Mouse (Mus musculus): ENCODE results near the gene Ntn5.
A peak's percentile ranks its signal among the peaks of the same experiment; 100 is the strongest.

Gene Ntn5

GRCm38 (mm10) chr7:45700301-45701015 is 16.6 kb downstream of the Ntn5 start:
- DNase-seq: peak; percentile 83 to 84

GRCm38 (mm10) chr7:45701072-45701471 is 17.2 kb downstream of the Ntn5 start:
- no peak for DNase-seq

DNA sequence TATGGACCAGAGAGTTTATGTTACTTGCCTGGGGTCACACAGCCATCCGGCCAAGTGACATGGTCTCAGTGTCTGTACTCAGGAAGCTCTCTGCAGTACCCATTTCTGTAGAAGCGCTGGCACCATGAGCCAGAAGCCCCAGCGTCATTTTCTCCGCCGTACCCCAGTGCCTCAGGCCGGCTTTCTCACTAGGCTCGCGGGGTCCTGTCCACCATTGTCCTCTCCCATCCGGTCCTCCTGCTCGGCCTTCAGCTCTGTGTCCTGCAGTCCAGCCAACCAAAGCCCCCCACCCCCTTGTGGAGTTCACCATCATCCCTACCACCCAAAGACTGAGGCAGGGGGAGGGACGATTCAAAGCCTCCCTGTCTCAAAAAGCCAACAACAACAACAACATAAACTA is 17.8 kb downstream of the Ntn5 start:
- no peak for DNase-seq

DNA sequence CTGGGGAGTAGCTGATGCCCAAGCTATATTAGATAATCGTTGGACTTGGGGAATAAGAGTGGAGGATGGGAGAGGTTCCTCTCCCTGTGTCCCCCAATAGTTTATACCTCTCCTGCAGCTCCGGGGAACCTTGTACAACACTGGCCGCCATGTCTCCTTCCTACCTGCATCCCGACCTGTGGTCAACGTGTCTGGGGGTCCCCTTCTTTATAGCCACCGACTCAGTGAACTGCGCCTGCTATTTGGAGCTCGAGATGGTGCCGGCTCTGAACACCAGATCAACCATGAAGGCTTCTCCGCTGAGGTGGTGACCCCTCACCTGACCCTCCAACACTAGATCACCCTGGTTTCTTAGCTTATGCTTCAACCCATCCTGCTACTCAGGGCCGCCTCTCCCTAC is 18.5 kb downstream of the Ntn5 start:
- no peak for DNase-seq

GRCm38 (mm10) chr7:45702809-45703520 is 19.1 kb downstream of the Ntn5 start:
- no peak for DNase-seq

DNA sequence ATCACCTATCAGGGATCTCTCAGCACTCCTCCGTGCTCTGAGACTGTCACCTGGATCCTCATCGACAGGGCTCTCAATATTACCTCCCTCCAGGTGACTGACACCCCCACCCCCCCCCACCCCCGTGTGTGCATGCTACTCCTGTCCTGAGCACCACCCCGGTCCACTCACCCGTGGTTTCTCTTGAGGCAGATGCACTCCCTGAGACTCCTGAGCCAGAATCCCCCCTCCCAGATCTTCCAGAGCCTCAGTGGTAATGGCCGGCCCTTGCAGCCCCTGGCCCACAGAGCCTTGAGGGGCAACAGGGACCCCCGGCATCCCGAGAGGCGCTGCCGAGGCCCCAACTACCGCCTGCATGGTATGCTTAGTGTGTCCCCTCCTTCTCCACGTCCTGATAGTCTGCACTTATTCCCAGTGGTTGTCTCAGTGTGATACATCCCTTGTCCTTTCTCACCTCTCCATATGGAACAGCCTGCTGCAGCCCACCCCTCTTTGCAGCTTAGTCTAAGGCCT is 19.8 kb downstream of the Ntn5 start:
- DNase-seq: no peak

DNA sequence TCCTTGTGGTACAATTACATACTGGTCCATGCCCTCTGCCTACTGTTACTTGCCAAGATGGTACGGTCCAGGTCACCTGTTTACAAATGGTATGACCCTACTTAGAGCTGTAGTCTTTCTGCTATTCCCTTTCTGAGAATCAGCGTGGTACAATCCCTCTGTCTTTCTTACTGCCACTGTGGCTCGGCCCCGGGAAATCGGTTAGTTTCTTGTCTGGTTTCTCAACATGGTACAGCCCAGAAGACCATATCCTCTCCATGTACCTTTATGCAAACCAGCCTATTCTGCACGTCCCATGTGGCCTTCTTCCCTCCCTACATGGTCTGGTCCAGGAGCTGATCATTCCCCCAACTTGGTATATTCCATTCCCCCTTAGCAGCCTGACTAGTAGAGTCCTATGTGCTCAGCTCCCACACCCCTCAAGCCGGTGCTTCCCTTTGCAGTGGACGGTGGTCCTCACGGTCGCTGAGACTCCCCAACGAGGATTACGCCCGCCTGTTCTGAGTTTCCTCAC is 20.3 kb downstream of the Ntn5 start:
- DNase-seq: peak; percentile 50 to 51

GRCm38 (mm10) chr7:45704730-45705442 is 21.1 kb downstream of the Ntn5 start, which contains the start of gene Dbp:
Gene Dbp, plus strand, starts transcription at chr7:45705088.
- peak; percentile 100 for DNase-seq

DNA sequence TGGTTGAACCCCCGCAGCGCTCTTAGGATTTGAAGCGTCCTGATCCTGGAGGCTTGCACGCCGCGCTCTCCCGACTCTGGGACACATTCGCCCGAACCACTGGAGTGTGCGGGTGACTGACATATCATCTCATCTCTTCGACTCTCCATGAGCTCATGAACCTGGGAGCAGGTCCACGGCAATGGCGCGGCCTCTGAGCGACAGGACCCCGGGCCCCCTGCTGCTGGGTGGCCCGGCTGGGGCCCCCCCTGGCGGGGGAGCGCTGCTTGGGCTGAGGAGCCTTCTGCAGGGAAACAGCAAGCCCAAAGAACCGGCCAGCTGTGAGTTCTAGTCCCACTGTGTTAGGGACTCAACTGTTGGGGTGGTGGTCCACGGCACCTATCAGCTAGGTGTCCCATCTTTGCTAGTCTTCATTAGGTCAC is 21.6 kb downstream of the Ntn5 start:
- DNase-seq: no peak

- DNase-seq: peak; percentile 79 to 83
These were observed 22.1 kb downstream of the Ntn5 start for GRCm38 (mm10) chr7:45705873-45706281.

GRCm38 (mm10) chr7:45706721-45707241 is 23.0 kb downstream of the Ntn5 start:
- DNase-seq: peak; percentile 80 to 85

DNA sequence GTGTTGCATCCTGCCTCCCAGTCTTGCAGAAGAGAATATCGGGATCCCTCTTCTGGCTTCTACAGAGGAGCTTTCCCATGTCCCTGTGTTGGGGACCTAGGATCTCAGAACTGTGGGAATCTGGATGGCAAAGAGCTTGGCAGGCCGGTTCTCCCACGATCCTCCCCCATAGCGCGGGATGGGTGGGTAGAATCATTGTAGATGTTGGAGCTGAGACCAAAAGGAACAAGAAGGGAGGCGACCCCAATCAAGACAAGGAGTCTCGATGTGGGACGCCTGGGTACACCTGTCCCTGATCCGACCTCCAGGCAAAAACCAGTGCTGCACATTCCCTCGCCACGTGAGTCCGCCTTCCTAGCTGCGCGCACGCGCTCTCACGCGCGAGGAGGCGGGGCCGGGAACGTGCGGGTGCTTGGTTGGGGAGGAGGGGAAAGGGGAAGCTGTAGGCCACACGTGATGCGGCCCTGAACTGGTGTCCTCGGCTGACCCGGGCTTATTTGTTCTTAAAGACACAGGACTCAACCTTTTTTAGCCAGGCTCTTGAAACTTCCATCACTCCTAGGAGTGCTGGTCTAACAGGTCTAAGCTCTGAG is 23.6 kb downstream of the Ntn5 start:
- DNase-seq: peak; percentile 97 to 98

- DNase-seq: no peak
These were observed 24.5 kb downstream of the Ntn5 start for GRCm38 (mm10) chr7:45708221-45708761.

DNA sequence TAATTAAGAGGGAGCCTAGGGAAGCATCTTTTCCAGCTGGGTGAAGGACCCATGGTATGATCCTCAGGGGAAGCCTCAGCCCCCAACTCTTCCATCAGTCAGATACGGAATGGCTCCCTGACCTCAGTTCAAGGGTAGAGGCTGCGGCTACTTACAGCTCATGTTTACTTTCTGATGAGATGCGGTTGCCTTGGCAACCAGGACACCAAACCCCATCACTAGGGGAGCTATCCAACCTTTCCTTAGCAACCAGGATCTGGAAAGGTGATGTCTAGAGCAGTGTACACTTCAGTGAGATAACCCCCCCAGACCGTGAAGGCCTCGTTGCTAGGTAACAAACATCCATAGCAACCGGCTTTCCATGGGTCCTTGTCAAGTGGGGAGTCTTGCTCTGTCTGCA is 25.2 kb downstream of the Ntn5 start:
- no peak for DNase-seq

DNA sequence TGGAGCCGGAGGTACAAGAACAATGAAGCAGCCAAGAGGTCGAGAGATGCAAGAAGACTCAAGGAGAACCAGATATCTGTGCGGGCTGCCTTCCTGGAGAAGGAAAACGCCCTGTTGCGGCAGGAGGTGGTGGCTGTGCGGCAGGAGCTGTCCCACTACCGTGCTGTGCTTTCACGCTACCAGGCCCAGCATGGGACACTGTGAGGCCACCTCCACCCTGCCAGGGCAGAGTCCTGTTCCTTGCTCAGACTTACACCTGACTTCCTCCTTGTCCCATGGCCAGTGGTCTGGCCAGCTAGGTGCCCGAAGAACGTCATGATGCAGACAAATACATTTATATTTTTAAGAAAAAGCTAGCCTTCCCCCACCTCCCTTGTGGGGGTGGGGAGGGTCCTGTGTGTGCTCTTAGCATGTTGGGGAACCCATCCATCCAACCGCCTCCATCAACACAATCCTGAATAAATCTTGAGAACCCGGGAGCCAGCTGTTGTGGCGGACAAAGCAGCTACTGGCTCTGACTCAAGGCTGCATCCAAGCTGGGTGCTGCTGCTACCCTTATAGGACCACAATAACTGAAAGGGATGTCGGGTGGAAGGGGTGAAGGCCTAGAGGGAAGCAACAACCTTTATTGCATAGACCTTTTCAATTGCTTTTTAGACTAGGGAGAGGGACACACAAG is 26.0 kb downstream of the Ntn5 start:
- no peak for DNase-seq

DNA sequence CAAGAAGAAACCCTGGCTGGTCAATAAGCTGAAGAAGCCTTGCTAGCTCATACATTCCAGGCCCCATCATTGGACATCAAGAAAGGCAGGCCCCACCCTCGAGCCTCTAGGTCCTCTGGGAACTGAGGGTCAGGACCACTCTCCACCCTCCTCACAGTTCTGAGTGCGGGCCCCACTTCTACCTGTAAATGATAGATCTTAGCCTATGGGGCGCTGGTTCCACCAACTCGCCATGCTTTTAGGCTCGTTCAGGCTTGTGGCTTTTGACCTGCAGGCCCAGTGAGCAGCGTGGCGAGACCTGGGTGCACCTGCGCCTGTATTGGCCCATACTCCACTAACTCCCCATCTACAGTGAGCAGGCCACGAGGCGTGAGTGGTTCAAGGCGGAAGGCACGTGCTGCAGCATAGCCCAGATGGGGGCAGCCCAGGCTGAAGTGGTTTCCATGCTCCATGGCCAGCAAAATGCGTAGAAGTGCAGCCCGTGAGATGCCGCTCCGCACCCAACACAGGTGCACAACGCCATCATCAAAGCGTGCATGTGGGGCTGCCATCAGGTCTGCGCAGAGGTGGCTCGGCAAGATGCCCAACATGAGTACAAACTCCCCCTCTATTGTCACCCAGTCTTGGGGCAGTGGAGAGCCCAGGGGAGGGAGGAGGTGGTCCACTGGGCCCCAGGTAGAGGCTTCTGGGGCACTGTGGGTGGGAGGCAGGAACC is 26.8 kb downstream of the Ntn5 start:
- no peak for DNase-seq

- DNase-seq: no peak
These were observed 27.6 kb downstream of the Ntn5 start for GRCm38 (mm10) chr7:45711316-45712021.

DNA sequence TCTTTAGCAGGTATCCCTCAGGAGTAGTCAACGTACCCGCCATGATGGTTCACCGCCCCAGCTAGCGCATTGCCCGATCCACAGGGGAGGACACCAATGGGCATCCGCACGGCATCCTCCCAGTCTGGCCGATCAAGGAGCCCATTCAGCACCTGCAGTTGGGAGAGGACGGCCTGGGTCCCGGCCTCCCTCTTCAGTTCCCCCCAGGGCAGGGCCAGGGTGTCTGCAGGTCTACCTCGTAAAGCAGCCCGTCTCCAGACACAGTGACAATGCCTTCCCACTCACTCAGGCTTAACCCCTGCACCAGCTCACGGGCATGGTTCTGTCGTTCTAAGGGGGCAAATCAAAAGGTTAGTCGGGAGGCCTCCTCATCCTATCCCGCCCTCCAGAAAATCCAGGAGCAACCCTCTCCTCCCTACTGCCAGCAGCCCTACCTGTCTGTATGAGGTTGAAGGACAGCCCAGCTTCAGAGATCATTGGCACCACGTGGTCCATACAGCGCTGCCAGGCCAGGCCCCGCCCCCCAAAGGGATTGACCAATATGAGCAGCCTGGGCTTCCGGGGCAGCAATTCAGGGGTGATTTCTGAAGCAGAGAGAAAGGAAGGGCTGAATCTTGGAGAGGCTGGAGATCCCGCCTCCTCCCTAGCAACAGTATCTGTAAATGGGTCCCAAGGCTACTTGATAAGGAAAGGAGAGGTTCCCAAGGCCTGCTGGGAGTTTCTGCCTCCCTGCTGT is 28.4 kb downstream of the Ntn5 start:
- peak; percentile 87 to 91 for DNase-seq

- no peak for DNase-seq
These were observed 29.6 kb downstream of the Ntn5 start for GRCm38 (mm10) chr7:45713396-45713795.

All from lung, adult 18-20 months (tissue).